Mouse (Mus musculus) kidney, postnatal 14 days (tissue): ENCODE data around the gene Hmga1.
A peak's percentile ranks its signal among the peaks of the same experiment; 100 is the strongest.

Experiments
- DNase-seq: peaks from one replicate; pipeline ENCODE4 v3.0.0; 2022; ENCODE audit warnings: mixed read lengths

Gene Hmga1

DNA sequence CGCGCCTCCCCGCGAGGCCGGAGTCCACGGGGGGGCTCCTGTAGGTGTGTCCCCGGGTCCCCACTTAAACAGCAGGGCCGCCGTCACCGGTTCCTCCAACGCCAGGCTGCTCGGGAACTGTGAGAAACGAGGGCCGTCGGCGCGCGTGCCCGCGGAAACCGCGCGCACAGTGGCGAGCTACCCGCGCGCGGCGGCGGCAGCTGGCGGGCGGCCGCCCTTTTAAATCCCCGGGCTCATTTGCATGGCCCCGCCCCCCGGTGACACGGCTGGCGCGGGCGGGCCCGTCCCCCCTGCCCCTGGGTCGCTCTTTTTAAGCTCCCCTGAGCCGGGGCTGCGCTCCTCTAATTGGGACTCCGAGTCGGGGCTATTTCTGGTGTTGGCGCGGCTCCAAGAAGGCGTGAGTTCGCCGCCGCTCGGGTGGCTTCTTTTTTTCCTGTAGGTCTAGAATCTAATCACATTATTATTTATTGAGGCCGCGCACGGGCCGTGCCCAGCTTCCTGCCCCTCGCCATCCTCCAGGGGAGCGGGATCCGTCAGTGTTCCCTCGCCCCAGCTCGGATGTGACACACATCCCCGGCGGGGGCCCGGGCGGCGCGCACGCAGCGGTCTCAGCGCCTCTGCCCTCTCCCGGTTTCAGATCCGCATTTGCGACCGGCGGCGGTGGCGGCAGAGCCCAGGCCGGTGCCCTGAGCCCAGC is at the start of gene Hmga1:
Hmga1 (plus strand) TSS at position 183 of the 697 bp plus-strand sequence.
- peak; percentile 93 for DNase-seq

DNA sequence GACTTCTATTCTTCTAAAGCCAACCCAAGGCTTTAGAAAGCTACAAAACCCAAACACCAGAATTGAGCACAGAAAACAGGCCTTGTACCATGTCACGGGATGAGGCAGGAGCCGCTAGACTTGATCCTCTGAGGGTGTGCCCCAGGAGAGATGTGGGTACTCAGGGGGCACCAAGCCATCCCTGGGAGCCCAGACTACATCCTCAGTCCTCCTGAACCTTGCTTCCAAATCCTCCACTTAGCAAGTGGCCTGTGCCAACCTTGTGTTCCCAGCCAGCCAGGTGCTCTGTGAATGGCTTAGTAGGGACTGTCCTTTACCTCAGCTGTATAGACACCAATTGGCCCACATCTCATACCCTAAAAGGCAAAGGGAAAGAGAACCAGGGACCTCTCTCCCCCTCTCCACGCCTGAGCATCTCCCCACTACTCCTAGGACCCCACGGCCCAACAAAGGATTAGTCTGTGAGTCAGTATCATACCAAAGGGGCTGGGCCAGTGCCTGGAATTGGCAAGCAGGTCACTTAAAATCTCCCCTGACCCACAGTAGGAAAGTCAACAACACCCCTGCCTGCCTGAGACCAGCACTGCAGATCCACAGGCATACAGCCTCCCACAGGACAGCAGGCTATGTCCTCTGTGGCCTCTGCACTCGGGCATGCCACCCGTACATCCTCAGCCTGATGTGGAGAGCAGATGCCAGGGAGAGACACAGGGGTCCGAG is 49.3 kb upstream of the Hmga1 start:
- no peak for DNase-seq

DNA sequence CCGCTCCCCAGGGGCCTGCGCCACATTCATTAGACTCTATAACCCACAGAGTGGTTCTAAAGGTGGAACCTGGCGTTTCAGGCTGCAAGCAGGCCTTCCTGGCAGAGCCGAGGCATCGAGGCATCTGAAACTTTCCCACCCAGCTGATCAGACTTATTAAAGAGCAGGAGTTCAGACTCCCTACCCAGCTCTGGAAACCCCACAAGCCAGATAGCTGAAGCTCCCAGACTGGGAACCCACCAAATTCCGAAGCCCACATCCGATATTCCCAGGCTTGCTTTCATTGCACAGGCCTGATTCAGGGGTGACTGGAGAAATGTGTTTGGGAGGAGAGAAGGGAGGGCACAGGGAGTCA is 48.7 kb upstream of the Hmga1 start:
- DNase-seq, result no peak

DNA sequence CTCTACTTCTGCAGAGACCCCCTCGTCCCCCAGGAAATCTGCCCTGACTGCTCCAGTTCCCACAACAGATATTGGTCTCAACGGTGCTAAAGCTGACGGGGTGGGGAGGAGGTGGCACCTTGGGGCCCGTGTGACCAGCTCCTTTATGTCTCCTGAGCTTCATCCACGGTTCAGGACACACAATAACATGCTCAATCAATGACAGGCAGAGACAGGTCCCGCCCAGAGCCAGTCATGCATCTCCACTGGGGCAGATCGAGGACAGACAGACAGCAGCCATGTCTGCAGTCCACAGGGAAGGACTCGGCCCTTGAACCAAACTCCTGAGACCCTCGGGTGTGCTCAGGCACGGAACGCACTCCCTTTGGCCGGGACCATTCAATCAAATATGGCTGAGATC is 48.3 kb upstream of the Hmga1 start:
- DNase-seq, result no peak

DNA sequence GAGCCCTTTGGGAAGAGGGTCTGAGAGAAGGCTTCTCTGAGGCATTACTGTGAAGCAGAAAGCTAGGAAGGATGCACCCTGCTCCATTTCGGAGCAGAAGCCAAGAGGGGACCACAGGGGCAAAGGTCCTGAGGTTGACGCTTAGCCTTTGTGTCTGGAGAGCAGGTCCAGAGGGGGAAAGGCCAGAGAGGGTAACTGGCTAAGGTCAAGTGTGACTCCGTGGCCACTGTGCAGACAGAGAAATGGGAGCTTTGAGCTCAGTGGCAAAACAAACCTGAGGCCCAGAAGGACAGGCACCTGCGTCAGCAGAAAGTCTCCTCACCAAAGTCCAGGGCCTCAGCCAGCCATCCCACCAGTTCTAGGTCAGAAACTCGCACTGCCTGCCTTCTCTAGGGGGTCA is 47.8 kb upstream of the Hmga1 start:
- no peak for DNase-seq

DNA sequence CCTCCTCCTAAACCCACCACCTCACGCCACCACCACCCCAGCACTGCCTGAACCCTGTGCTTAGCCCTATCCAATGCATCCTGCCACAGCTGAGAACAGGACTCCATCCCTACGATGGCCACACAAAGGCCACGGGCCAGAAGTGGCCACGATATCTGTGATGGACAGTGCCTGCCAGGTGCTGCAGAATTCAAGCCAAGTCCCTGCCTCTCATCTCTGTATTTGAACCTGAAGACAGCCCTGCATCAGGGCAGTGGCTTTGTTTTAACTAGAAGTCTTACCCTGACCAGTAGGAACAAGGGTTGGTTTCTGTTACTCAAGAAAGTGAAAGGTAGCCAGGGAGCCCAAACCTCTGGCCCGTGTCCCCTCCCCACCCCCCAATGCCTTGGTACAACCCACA is 47.2 kb upstream of the Hmga1 start:
- DNase-seq, result no peak

DNA sequence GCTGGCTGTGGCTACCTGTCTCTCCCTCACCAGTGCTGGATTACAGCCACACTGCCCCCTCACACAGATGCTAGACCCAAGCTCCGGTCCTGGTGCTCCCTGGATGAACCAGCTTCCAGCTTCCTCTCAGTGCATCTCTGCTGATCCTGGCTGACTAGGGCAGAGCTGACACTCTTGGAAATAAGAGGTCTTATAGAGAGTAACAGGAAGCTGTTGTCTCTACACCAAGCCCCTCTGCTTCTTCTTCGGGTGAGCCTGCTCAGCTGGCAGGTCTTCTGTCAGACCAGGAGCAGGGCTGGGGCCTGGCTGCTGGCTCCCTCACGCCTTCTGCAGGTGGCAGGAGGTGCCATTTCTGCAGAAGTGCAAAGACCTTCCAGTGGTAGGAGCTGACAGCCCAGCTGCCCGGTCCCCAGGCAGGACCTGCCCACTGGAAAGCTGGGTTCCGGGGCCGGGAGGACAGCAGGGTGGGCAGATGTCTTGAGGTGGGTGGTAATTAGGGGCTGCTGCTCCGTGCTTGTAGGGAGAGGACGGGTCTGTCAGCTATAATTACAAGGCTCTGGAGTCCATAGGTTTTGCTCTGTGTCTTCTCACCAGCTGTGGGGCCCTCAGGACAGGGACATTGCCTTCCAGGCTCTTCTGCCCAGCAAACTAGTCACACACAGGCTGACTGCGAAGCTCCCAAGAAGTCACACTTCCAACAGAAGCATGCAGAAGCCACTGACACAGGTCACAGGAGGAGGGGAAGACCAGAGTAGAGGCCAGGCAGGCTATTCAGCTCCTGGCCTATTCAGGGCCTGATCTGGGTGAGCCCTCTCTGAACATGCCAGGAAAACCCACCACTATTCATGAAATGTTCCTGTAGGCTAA is 45.8 kb upstream of the Hmga1 start:
- DNase-seq, result no peak

DNA sequence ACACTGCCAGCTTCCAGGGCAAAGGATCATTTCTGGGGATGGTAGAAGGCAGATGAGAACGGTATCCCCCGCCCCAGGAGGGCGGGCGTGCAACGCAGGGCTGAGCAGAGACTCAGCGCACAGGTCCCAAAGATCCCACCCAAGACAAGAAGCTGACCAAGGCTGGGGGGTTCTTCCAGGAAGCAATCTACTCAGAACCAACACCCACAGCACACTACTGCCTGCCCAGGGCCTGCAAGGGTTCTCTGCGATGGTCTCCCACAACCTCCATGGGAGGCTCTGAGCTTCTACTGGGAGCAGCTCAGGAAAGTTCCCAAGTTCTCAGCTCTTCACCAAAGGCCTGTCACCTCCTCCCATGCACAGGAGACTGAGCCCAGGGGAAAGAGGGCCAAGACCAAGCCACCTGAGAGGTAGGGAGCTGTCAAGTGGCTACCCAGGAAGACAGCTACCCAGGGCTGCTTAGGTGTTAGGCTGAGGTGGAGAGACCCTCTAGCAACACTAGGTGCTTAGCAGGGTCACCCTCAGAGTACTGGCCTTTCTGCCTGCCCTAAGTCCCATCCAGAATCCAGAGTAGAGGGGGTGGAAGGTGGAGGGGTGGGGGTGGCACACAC is 45.1 kb upstream of the Hmga1 start:
- DNase-seq, result no peak

DNA sequence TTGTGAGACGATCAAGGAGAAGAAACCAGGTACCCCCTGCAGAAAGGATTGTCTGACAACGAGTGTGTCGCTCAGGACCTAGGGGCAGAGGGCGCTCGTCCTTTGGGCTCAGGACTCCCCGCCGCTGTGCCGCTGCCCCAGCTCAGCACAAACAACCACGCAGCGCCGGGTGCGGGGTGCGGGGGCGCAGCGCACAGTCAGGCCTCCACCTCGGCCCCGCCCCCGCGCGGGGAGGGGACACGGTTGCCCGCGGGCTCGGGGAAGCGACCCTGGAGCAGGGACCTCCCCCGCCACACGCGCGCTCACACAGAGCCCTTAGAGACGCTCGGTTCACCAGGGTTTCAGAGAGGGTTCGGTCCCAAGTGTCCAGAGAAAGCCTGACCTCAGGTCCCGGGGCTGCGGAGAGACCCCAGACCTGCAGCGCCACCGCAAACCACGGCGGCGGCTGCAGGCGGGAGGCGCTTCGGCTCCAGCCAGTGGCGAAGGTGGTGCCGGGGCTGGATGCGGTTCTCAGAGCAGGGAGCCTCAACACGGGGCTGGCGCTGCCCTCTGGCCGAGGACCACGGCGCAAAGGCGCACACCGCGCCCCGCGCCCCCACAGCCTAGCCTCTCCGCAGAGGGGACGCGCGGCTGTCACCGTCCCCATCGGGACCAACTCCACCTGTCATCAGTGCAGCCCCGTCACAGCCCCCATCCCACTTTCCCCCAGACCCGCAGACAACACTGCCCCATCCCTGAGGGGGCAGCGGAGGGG is 44.3 kb upstream of the Hmga1 start:
- no peak for DNase-seq

DNA sequence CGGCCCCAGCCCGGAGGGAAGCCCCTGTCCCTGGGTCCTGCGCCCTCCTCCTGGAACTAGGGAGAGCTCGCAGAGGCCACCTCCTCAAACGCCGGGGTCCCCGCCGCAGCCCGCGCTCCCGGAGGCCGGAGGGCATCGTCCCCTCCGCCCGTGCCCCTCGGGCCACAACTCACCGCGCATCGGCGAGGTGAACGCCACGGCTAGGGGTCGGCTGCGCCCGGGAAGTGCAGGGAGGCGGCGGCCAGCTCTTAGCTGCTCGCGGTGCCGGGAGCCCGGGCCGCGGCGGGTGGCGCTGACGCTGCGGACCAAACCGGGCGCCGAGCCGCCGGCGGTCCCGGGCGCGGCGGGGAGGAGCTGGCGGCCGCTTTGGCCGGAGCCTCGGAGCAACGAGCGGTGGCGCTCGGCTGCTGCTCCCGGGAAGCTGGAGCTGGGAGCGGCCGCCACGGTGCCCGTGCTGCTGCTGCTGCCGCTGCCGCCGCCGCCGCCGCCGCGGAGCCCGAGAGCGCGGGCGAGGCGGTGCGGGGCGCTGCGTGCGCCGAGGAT is 43.6 kb upstream of the Hmga1 start:
- no peak for DNase-seq

DNA sequence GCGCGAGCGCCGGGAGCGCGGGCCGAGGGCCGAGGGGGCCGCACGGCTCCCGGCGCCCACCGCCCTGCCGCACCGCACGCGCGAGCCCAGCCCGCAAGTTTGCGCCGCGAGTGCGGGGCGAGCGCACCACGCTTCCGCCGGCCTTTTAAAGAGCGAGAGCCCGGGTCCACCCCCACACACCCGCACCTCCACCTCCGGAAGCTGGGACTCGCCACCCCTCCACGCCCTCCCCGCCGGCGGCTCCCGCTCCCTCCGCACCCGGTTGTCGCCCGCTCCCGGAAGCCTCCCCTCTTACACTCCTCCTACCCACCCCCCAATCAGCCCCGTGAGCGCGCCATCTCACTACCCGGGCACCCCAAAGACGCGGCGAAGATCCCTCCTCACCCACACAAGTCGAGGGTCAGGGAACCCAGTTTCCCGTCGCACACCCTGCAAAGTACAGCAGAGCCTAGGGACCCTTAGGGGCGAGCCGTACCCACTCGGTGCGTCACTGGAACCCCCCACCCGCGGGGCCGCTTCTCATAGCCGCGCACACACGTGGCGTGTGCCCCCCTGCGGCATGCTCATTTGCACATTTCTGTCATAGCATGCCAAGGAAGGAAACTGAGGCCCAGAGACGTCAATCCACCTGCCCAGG is 42.9 kb upstream of the Hmga1 start:
- DNase-seq, result no peak

DNA sequence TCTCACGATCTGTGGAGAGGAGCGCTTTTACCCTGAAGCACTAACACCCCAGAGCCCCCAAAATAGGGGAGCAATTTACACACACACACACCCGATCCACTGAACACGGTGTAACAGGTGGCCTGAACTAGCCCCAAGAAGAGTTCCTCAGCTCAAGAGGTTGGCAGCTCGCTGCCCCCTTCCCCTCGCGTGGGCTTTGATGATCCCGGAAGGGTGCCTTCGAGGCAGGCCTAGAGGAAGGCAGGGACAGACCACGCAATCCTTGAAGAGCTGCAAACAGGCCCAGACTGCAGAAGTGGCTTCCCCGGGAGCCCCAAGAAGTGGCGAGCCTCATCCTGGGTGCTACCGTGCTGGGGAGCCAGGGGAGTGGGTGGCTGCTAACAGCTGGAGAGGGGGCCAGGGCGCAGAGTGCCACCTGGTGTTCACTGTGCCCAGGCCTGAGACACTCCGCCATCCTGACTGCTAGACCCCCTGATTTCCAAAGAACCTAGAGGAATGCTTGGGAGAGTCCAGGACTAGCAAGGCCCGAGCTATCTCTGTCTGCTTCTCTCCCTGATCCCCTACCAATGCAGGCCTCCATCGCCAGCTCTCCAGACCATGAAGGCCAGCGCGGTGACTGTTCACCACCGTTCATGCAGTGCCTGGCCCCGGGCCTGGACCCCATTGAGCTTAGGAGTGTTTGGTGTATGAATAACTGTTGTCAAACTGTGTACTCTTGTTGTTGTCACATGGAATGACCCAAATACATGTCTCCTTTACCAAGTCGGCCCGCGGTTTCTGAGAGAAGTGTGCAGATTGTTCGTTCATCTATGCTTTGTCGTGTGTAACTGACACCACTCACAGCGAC is 42.2 kb upstream of the Hmga1 start:
- no peak for DNase-seq

DNA sequence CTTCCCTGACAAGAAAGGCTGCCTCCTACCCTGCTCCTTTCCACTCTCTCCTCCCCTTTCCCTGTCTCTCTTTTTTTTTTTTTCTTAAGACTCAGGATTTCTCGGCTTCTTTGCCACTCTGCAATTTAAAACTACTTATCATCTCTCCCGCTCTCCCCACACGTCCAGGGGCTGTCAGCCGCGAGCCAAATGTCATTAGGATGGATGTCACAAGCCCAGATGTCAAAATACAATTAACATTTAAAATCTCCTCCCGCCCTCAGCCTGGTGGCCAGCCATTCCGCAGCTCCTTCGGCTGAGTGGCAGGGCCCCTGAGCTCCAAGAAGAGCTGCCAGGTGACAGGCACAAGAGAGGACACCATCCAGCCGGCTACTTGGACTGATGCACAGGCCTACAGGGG is 38.0 kb upstream of the Hmga1 start:
- DNase-seq, result no peak

DNA sequence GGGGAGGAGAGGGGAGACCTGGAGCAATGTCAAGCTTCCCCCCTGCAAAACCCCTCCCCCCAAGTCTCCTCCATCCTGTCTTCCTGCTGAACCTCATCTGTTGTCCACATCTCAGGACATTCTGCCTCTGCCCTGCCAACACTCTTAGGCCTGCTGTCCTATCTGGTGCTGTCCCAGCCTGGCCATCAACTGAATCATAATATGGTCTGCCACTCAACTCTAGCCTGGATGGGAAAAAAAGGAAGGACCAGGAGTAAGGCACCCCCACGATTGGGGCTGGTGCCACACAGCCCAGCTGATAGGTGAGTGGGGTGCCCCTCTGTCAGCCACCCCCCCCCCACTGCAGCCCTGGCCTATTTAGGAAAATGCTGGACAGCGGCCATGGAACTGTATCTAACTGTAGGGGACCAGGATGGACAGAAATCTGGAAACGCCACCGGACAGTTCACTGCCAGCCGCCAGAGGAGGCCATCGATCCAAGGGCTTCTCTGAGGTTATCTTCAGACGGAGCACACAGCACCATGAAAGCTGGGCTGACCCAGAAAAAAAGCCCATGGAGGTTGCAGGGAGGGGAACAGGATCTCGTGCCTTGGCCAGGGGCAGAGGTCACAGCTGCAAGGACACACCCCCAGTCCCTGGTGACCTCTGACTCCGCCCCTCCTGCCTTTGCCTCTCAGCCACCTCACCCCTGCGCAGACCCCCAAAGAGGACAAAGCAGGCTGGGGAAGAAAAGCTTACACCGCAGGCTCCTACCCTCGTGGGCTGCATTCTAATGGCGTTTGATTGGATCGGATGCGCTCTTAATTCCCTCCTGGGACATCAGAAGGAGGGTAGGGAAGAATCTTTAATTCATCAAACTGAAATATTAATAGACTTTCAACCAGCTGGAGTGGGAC is 37.3 kb upstream of the Hmga1 start:
- DNase-seq, result no peak

DNA sequence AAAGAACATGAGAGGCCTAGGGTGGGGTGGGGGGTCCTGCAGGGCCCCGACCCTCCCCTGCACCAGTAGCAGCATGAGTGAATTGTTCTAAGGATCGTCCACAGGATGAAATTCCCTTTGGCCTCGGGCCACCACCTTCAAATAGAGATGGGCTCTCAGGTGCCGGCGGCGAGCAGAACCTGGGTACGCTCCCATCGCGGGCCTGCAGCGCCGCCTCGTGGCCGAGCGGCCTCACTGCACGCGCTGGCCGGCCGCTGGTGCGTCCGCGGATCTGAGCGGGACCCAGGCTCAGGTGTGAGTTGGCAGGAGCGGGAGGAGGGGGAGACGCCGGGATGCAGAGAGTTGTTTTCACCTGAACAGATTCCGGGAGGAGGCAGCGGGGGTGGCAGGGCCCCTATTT is 35.7 kb upstream of the Hmga1 start:
- peak; percentile 63 for DNase-seq

DNA sequence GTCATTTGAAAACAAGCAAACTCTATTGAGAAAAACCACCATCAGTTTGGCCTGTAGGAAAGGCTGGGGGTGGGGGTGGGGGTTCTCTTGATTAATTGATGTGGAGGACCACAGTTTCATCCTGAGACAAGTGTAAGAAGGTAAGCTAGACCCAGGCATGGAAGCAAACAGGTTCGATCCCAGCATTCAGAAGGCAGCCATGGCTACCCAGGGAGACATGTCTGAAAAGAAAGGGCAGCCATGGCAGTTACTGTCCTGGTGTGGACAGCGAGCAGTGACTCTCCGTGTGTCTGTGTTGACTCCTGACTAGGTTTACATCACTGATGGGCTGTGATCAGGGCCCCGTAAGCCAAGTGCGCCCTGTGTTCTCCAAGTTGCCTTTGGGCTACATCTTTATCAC is 35.0 kb upstream of the Hmga1 start, which contains the start of gene Grm4:
Grm4 (minus strand) TSS at position 101 of the 400 bp plus-strand sequence.
- no peak for DNase-seq

DNA sequence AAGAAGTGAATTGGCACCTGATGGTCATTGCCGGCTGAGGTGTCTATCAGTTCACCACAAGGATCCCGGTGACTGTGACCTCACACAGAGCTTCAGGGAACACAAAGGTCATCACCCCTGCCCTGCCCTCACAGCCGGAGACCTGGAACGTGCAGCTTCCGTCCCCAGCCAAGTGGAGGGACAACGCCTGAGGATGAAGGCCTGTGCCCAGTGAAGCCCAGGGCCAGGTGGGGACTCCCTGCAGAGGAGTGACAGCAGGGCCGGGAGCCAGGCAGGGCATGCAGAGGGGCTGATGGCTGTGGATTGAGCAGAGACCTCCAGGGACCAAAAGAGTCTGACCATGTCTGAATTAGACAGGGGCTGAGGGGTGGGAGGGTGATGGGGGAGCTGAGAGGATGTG is 33.2 kb upstream of the Hmga1 start:
- DNase-seq, result no peak

DNA sequence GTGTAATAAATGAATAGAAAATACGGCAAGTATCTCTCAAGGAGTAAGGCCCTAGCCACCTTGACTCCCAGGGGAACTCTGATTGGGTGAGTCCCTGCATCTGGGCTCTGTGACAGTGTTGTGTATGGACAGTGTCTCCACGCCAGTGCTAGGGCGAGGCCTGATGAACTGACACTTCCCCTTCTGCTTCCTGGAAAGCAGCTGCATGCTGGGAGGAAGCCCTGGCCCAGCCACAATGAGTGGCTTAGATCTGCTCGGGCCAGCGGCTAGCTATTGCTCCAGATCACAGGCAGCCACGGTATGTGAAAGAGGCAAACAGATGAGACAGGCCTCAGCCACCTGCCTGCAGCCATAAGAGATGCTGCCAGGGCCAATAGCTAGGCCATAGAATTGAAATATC is 29.1 kb upstream of the Hmga1 start:
- no peak for DNase-seq

DNA sequence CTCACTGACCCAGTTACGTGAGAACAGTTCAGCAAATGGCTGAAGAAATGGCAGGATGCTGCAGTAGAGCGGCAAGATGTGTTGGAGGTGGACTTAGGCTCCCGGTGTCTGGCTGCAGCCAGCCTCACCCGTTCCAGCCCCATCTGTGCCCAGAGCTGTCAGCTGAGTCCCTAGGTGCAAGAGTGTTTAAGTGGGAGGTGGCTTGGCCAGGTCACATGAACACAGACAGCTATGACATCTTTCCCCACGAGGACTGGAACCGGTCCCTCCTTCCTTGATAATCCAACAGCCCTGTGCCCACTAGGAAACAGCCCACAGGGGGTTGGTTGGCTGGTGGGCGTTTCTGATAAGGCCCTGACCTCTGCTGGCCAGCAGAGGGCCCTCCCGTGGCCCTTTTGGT is 28.3 kb upstream of the Hmga1 start:
- DNase-seq, result no peak

DNA sequence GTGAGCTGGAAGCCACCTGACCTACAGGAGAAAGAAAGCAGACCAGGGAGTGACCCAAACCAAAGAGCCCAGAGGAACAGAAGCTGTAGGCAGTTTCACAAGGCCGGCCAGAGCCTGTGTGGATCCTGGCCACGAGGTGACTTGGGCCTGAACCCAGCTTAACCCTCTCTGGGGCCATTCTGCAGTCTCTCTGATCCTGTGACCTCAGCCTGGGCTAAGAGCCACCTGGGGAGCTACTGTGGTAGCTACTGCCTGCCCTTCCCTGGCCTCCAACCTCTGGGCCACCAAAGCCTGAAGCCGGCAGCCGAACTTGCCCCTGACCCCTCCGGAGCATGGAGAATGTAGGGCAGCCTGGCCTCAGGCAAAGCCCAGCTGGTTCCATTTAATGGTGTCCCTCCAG is 27.5 kb upstream of the Hmga1 start:
- DNase-seq, result no peak
